Mouse (Mus musculus): ENCODE results near the gene Cyp2d22. TPM values are rescaled to one million over a fixed set of nuclear protein-coding genes. Genes with fewer than 3 reads are reported as not detected.

Cyp2d22 gene
- polyA plus RNA-seq, 1 experiment: 5.2 TPM

GRCm38 (mm10) chr15:82348258-82348998 lies 31.6 kb downstream of the Cyp2d22 start:
- Histone ChIP-seq H3K27ac (ENCODE audit: control insufficient read depth, insufficient read depth, low read depth, low read length, poor library complexity) (no peak overlapping the region), H3K4me3 (replicated peaks; ENCODE audit: control insufficient read depth, low read depth, low read length) (no peak overlapping the region), H3K4me1 (ENCODE audit: control insufficient read depth, insufficient read depth, low read length) (peaks cover 9% of the 10 kb centered on the region; the same call in 1 of the 2 replicates)
- no peak for TF ChIP-seq POLR2A (IDR thresholded peaks at IDR 0.05; ENCODE audit: borderline replicate concordance, control insufficient read depth, low read depth, low read length)
- no peak for TF ChIP-seq CTCF (IDR thresholded peaks at IDR 0.05; ENCODE audit: control insufficient read depth, insufficient read depth, low read length)
- 69% methylated on average over 8 of the region's 8 CpGs for WGBS

GRCm38 (mm10) chr15:82347852-82348251 lies 32.2 kb downstream of the Cyp2d22 start:
- WGBS: 91% methylated on average over 12 of the region's 12 CpGs
- H3K4me1 ChIP-seq (ENCODE audit: control insufficient read depth, insufficient read depth, low read length): peaks cover 10% of the 10 kb centered on the region; the same call in 1 of the 2 replicates
- no peak overlapping the region for H3K27ac ChIP-seq (ENCODE audit: control insufficient read depth, insufficient read depth, low read depth, low read length, poor library complexity)
- no peak for TF ChIP-seq CTCF (IDR thresholded peaks at IDR 0.05; ENCODE audit: control insufficient read depth, insufficient read depth, low read length)
- no peak for TF ChIP-seq POLR2A (IDR thresholded peaks at IDR 0.05; ENCODE audit: borderline replicate concordance, control insufficient read depth, low read depth, low read length)
- H3K4me3 ChIP-seq (replicated peaks; ENCODE audit: control insufficient read depth, low read depth, low read length): no peak overlapping the region

DNA sequence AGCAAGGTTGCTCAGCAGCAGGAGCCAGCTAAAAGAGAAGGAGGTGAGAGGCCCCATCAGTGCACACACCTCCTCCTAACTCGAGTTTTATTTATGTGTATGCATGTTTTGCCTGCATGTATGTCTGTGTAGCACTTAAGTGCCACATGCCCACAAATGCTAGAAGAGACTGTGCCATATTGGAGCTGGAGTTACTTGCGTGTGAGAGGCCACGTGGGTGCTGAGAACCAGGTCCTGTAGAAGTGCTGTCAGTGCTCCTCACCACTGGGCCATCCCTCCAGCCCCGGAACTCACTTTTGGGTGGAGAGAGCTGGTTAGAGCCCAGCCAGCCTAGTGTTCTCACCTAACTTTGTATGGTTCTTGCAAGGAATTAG lies 32.8 kb downstream of the Cyp2d22 start:
- no peak overlapping the region for H3K27ac ChIP-seq (ENCODE audit: control insufficient read depth, insufficient read depth, low read depth, low read length, poor library complexity)
- peaks cover 10% of the 10 kb centered on the region; the same call in 1 of the 2 replicates for H3K4me1 ChIP-seq (ENCODE audit: control insufficient read depth, insufficient read depth, low read length)
- 53% methylated on average over 4 of the region's 4 CpGs for WGBS
- no peak for TF ChIP-seq POLR2A (IDR thresholded peaks at IDR 0.05; ENCODE audit: borderline replicate concordance, control insufficient read depth, low read depth, low read length)
- no peak for TF ChIP-seq CTCF (IDR thresholded peaks at IDR 0.05; ENCODE audit: control insufficient read depth, insufficient read depth, low read length)
- H3K4me3 ChIP-seq (replicated peaks; ENCODE audit: control insufficient read depth, low read depth, low read length): peak overlapping the region; percentile 83

GRCm38 (mm10) chr15:82346580-82347302 lies 33.3 kb downstream of the Cyp2d22 start:
- H3K4me3 ChIP-seq (replicated peaks; ENCODE audit: control insufficient read depth, low read depth, low read length): peak overlapping the region; percentile 83
- WGBS: 5% methylated on average over 14 of the region's 14 CpGs
- H3K4me1 ChIP-seq (ENCODE audit: control insufficient read depth, insufficient read depth, low read length): peaks cover 10% of the 10 kb centered on the region; the same call in 1 of the 2 replicates
- TF ChIP-seq CTCF (IDR thresholded peaks at IDR 0.05; ENCODE audit: control insufficient read depth, insufficient read depth, low read length): no peak
- no peak for TF ChIP-seq POLR2A (IDR thresholded peaks at IDR 0.05; ENCODE audit: borderline replicate concordance, control insufficient read depth, low read depth, low read length)
- H3K27ac ChIP-seq (ENCODE audit: control insufficient read depth, insufficient read depth, low read depth, low read length, poor library complexity): peak overlapping the region; percentile 94; the same call in 1 of the 2 replicates

GRCm38 (mm10) chr15:82345820-82346470 lies 34.1 kb downstream of the Cyp2d22 start:
- under 1% methylated on average over 51 of the region's 51 CpGs for WGBS
- Histone ChIP-seq H3K4me1 (ENCODE audit: control insufficient read depth, insufficient read depth, low read length) (peaks cover 10% of the 10 kb centered on the region; the same call in 1 of the 2 replicates), H3K27ac (ENCODE audit: control insufficient read depth, insufficient read depth, low read depth, low read length, poor library complexity) (peak overlapping the region; percentile 94), H3K4me3 (replicated peaks; ENCODE audit: control insufficient read depth, low read depth, low read length) (peak overlapping the region; percentile 83)
- peak; percentile 75; the same call in 1 of the 2 replicates for TF ChIP-seq POLR2A (IDR thresholded peaks at IDR 0.05; ENCODE audit: borderline replicate concordance, control insufficient read depth, low read depth, low read length)
- TF ChIP-seq CTCF (IDR thresholded peaks at IDR 0.05; ENCODE audit: control insufficient read depth, insufficient read depth, low read length): no peak; the same call in 1 of the 2 replicates

DNA sequence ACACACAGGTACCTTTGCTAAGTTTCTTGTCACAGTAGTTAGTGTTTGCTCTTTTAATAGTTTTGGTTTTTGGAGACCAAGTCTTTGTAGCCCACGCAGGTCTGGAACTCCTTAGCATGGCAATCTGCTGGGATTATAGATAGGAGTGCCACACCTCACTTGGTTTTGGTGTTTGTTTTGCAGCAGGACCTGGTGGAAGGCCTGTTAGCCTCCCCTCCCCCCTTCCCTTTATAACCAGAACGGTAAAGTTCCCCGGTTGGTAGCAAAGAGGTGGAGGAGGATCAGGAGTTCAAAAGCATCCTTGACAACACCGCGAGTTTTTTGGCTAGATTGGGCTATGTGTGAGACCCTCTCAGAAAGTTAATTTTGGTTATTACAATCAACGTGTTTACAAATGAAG lies 35.1 kb downstream of the Cyp2d22 start:
- 73% methylated on average over 6 of the region's 6 CpGs for WGBS
- TF ChIP-seq POLR2A (IDR thresholded peaks at IDR 0.05; ENCODE audit: borderline replicate concordance, control insufficient read depth, low read depth, low read length) (no peak), CTCF (IDR thresholded peaks at IDR 0.05; ENCODE audit: control insufficient read depth, insufficient read depth, low read length) (no peak)
- H3K4me1 ChIP-seq (ENCODE audit: control insufficient read depth, insufficient read depth, low read length): peaks cover 10% of the 10 kb centered on the region; the same call in 1 of the 2 replicates
- no peak overlapping the region for H3K4me3 ChIP-seq (replicated peaks; ENCODE audit: control insufficient read depth, low read depth, low read length)
- peak overlapping the region; percentile 26 for H3K27ac ChIP-seq (ENCODE audit: control insufficient read depth, insufficient read depth, low read depth, low read length, poor library complexity)

DNA sequence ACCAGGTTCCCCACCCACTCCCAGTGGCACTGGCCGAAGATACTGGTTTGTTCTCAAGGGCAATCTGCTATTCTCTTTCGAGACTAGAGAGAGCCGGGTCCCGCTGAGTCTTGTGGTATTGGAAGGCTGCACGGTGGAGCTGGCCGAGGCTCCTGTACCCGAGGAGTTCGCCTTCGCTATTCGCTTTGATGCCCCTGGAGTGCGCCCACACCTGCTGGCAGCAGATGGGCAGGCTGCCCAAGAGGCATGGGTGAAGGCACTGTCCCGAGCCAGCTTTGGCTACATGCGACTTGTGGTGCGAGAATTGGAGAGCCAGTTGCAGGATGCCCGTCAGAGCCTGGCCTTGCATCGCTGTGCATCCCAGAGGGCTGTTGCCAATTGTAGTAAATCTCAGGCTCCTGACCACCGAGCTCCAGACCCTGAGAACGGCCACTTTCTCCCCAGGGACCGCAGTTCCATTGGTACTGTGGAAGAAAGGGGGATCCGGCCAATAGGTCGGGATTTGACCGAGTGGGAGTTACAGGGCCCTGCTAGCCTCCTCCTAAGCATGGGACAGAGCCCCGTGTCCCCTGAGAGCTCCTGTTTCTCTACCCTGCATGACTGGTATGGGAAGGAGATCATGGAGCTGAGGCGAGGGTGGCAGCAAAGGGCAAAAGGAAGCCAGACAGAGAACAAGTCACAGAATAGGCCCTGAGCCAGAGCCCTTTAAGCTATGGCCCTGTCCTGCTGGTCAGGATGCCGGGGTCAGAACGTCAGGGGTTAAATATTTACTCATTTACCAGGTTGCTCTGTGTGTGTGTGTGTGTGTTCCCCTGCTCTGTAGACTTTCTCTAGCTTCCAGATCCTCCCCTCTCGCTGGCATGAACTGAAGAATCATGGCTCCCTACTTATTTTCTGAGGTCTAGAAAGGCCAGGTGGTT lies 36.4 kb downstream of the Cyp2d22 start:
- peak overlapping the region; percentile 23 for H3K4me3 ChIP-seq (replicated peaks; ENCODE audit: control insufficient read depth, low read depth, low read length)
- H3K4me1 ChIP-seq (ENCODE audit: control insufficient read depth, insufficient read depth, low read length): peaks cover 11% of the 10 kb centered on the region; the same call in 1 of the 2 replicates
- peak overlapping the region; percentile 42 for H3K27ac ChIP-seq (ENCODE audit: control insufficient read depth, insufficient read depth, low read depth, low read length, poor library complexity)
- TF ChIP-seq CTCF (IDR thresholded peaks at IDR 0.05; ENCODE audit: control insufficient read depth, insufficient read depth, low read length) (no peak), POLR2A (IDR thresholded peaks at IDR 0.05; ENCODE audit: borderline replicate concordance, control insufficient read depth, low read depth, low read length) (no peak)
- WGBS: 82% methylated on average over 27 of the region's 27 CpGs

Data from bone marrow, adult 2 months (tissue).